Mouse (Mus musculus): Measurements from ENCODE around the gene Inhbb. TPM values are rescaled to one million over a fixed set of nuclear protein-coding genes. Genes with fewer than 3 reads are reported as not detected.
A peak's percentile ranks its signal among the peaks of the same experiment; 100 is the strongest.

The Inhbb gene
- total RNA-seq, 2 experiments from 2014 or later, result 9.8 to 11.3 TPM

- peak in 1 of 2 experiments; percentile 30 for DNase-seq (ENCODE audit: low spot score in 2 of 2)
Measured at GRCm38 (mm10) chr1:119420189-119420983, 1.7 kb downstream of the Inhbb start.

GRCm38 (mm10) chr1:119419151-119420105 is 2.6 kb downstream of the Inhbb start:
- peak in 1 of 2 experiments; percentile 31 for DNase-seq (ENCODE audit: low spot score in 2 of 2)

GRCm38 (mm10) chr1:119417991-119418390 is 4.1 kb downstream of the Inhbb start:
- no peak for DNase-seq (ENCODE audit: low spot score in 2 of 2)

GRCm38 (mm10) chr1:119417542-119417941 is 4.5 kb downstream of the Inhbb start:
- DNase-seq (ENCODE audit: low spot score in 2 of 2), result no peak

GRCm38 (mm10) chr1:119416610-119417009 is 5.4 kb downstream of the Inhbb start:
- no peak for DNase-seq (ENCODE audit: low spot score in 2 of 2)

GRCm38 (mm10) chr1:119416177-119416576 is 5.9 kb downstream of the Inhbb start:
- no peak for DNase-seq (ENCODE audit: low spot score in 2 of 2)

- no peak for DNase-seq (ENCODE audit: low spot score in 2 of 2)
Measured at GRCm38 (mm10) chr1:119415151-119415550, 6.9 kb downstream of the Inhbb start.

GRCm38 (mm10) chr1:119410661-119411060 is 11.4 kb downstream of the Inhbb start:
- DNase-seq (ENCODE audit: low spot score in 2 of 2), result no peak

GRCm38 (mm10) chr1:119409599-119410168 is 12.4 kb downstream of the Inhbb start:
- DNase-seq (ENCODE audit: low spot score in 2 of 2), result no peak

- no peak for DNase-seq (ENCODE audit: low spot score in 2 of 2)
Measured at GRCm38 (mm10) chr1:119409106-119409505, 12.9 kb downstream of the Inhbb start.

- no peak for DNase-seq (ENCODE audit: low spot score in 2 of 2)
Measured at GRCm38 (mm10) chr1:119407691-119408315, 14.2 kb downstream of the Inhbb start.

- no peak for DNase-seq (ENCODE audit: low spot score in 2 of 2)
Measured at GRCm38 (mm10) chr1:119404798-119405197, 17.2 kb downstream of the Inhbb start.

- no peak for DNase-seq (ENCODE audit: low spot score in 2 of 2)
Measured at GRCm38 (mm10) chr1:119404341-119404740, 17.7 kb downstream of the Inhbb start.

- DNase-seq (ENCODE audit: low spot score in 2 of 2), result no peak
Measured at GRCm38 (mm10) chr1:119401249-119401648, 20.8 kb downstream of the Inhbb start.

- DNase-seq (ENCODE audit: low spot score in 2 of 2), result no peak
Measured at GRCm38 (mm10) chr1:119398640-119399039, 23.4 kb downstream of the Inhbb start.

GRCm38 (mm10) chr1:119397839-119398238 is 24.2 kb downstream of the Inhbb start:
- no peak for DNase-seq (ENCODE audit: low spot score in 2 of 2)

- no peak for DNase-seq (ENCODE audit: low spot score in 2 of 2)
Measured at GRCm38 (mm10) chr1:119391311-119391710, 30.7 kb downstream of the Inhbb start.

GRCm38 (mm10) chr1:119390676-119391075 is 31.4 kb downstream of the Inhbb start:
- DNase-seq (ENCODE audit: low spot score in 2 of 2), result no peak

- no peak for DNase-seq (ENCODE audit: low spot score in 2 of 2)
Measured at GRCm38 (mm10) chr1:119389771-119390500, 32.1 kb downstream of the Inhbb start.

GRCm38 (mm10) chr1:119388664-119389396 is 33.2 kb downstream of the Inhbb start:
- peak; percentile 31 to 55 for DNase-seq (ENCODE audit: low spot score in 2 of 2)
